Mouse (Mus musculus): ENCODE data around the gene Il1rapl1. TPM values are rescaled to one million over a fixed set of nuclear protein-coding genes. Genes with fewer than 3 reads are reported as not detected.

Il1rapl1 gene
- 0.05 and 0.28 TPM in 2 replicates for polyA plus RNA-seq (2016; fragmentation: Nextera tagmentation; extraction: Ambion mirVana)

- peak; percentile 27 for DNase-seq (ENCODE audit: low spot score)
- no peaks in the 10 kb centered on the region for H3K36me3 ChIP-seq
- H3K27ac ChIP-seq, result no peak within 1 kb of the TSS
- no peaks in the 10 kb centered on the region for H3K4me1 ChIP-seq
- WGBS, result 15% methylated on average over 12 of the region's 12 CpGs
- H3K9me3 ChIP-seq (replicated peaks), result no peaks in the 10 kb centered on the region
- peak within 1 kb of the TSS; percentile 41 for H3K4me3 ChIP-seq
- H3K27me3 ChIP-seq (ENCODE audit: low read depth, poor library complexity, severe bottlenecking), result peaks cover 14% of the 10 kb centered on the region
Observed at GRCm38 (mm10) chrX:88115609-88116073, at the start of gene Il1rapl1. Gene Il1rapl1, minus strand, starts transcription at chrX:88115645.

DNA sequence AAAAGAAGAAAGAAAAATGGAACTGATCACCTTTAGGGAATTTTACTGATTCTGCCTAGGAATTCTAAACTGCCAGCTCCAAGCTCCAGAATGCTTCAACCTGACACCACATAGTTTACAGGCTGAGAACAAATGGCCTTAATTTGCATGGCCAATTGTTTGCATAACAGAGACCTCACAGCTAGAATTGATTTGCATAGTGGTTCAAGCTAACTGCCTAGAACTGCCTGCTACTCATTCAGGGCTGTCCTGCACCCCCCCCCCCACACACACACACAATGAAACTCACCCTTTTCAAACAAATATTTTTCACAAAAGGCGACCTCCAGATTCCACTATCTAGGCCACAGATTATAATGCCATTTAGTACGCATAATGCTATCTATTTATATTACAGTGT, 42.6 kb upstream of the Il1rapl1 start:
- Histone ChIP-seq H3K4me1 (no peaks in the 10 kb centered on the region), H3K9me3 (replicated peaks) (no peaks in the 10 kb centered on the region), H3K4me3 (no peak overlapping the region), H3K27me3 (ENCODE audit: low read depth, poor library complexity, severe bottlenecking) (no peaks in the 10 kb centered on the region), H3K36me3 (no peaks in the 10 kb centered on the region), H3K27ac (no peak overlapping the region)
- DNase-seq (ENCODE audit: low spot score), result no peak
- WGBS, result 40% methylated on average over 2 of the region's 2 CpGs

DNA sequence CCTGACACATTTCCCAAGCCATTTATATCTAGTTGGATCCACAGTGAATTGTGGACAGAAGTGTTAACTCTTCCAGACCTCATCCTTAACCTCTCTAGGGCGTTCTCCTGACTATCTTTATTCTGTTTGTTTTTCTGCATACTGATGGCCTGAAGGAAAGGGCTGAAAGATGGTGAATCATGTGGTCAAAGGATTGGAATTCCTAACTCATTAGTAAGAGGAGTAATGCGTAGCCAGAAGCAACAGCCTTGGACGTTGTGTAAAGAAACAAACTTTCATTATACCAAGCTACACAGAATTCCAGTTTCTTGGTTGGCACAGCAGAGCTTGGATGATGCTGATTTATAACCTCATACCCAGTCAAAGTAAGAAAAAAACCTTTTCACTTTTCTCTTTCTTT, 10.2 kb upstream of the Il1rapl1 start:
- no peaks in the 10 kb centered on the region for H3K4me1 ChIP-seq
- no peak overlapping the region for H3K4me3 ChIP-seq
- no peaks in the 10 kb centered on the region for H3K36me3 ChIP-seq
- H3K27me3 ChIP-seq (ENCODE audit: low read depth, poor library complexity, severe bottlenecking), result no peaks in the 10 kb centered on the region
- H3K27ac ChIP-seq, result no peak overlapping the region
- H3K9me3 ChIP-seq (replicated peaks), result no peaks in the 10 kb centered on the region
- WGBS, result 63% methylated on average over 3 of the region's 3 CpGs
- DNase-seq (ENCODE audit: low spot score), result no peak

- Histone ChIP-seq H3K4me1 (no peaks in the 10 kb centered on the region), H3K27ac (no peak overlapping the region), H3K4me3 (no peak overlapping the region), H3K36me3 (no peaks in the 10 kb centered on the region), H3K9me3 (replicated peaks) (no peaks in the 10 kb centered on the region), H3K27me3 (ENCODE audit: low read depth, poor library complexity, severe bottlenecking) (no peaks in the 10 kb centered on the region)
- 80% methylated on average over 3 of the region's 3 CpGs for WGBS
- DNase-seq (ENCODE audit: low spot score), result no peak
Observed at GRCm38 (mm10) chrX:88120070-88120469, 4.6 kb upstream of the Il1rapl1 start.

- Histone ChIP-seq H3K4me3 (no peak overlapping the region), H3K27ac (no peak overlapping the region), H3K4me1 (no peaks in the 10 kb centered on the region), H3K36me3 (no peaks in the 10 kb centered on the region), H3K9me3 (replicated peaks) (no peaks in the 10 kb centered on the region), H3K27me3 (ENCODE audit: low read depth, poor library complexity, severe bottlenecking) (peaks cover 14% of the 10 kb centered on the region)
- DNase-seq (ENCODE audit: low spot score), result no peak
- 48% methylated on average over 3 of the region's 3 CpGs for WGBS
Observed at GRCm38 (mm10) chrX:88117858-88118257, 2.4 kb upstream of the Il1rapl1 start.

- WGBS, result 5% methylated on average over 3 of the region's 3 CpGs
- Histone ChIP-seq H3K27ac (no peak overlapping the region), H3K4me1 (no peaks in the 10 kb centered on the region), H3K9me3 (replicated peaks) (no peaks in the 10 kb centered on the region), H3K27me3 (ENCODE audit: low read depth, poor library complexity, severe bottlenecking) (peaks cover 14% of the 10 kb centered on the region), H3K36me3 (no peaks in the 10 kb centered on the region), H3K4me3 (0 out of 2 replicates have a peak overlapping the region, but pooled peaks have one; percentile 41)
- DNase-seq (ENCODE audit: low spot score), result no peak
Observed at GRCm38 (mm10) chrX:88116326-88116725, 881 bp upstream of the Il1rapl1 start.

- 61% methylated on average over 6 of the region's 6 CpGs for WGBS
- Histone ChIP-seq H3K27ac (no peak overlapping the region), H3K4me3 (no peak overlapping the region), H3K36me3 (no peaks in the 10 kb centered on the region), H3K9me3 (replicated peaks) (no peaks in the 10 kb centered on the region), H3K27me3 (ENCODE audit: low read depth, poor library complexity, severe bottlenecking) (peaks cover 14% of the 10 kb centered on the region), H3K4me1 (no peaks in the 10 kb centered on the region)
- DNase-seq (ENCODE audit: low spot score), result no peak
Observed at GRCm38 (mm10) chrX:88113561-88113960, 1.9 kb downstream of the Il1rapl1 start.

- no peaks in the 10 kb centered on the region for H3K9me3 ChIP-seq (replicated peaks)
- DNase-seq (ENCODE audit: low spot score), result no peak
- 52% methylated on average over 2 of the region's 2 CpGs for WGBS
- H3K27me3 ChIP-seq (ENCODE audit: low read depth, poor library complexity, severe bottlenecking), result peaks cover 14% of the 10 kb centered on the region
- H3K36me3 ChIP-seq, result no peaks in the 10 kb centered on the region
- H3K4me1 ChIP-seq, result no peaks in the 10 kb centered on the region
- H3K27ac ChIP-seq, result no peak overlapping the region
- no peak overlapping the region for H3K4me3 ChIP-seq
Observed at GRCm38 (mm10) chrX:88112254-88112653, 3.2 kb downstream of the Il1rapl1 start.

- Histone ChIP-seq H3K4me3 (no peak overlapping the region), H3K36me3 (no peaks in the 10 kb centered on the region), H3K27ac (no peak overlapping the region), H3K9me3 (replicated peaks) (no peaks in the 10 kb centered on the region), H3K27me3 (ENCODE audit: low read depth, poor library complexity, severe bottlenecking) (peaks cover 13% of the 10 kb centered on the region), H3K4me1 (no peaks in the 10 kb centered on the region)
- whole genome bisulfite sequencing, result 80% methylated on average over 2 of the region's 2 CpGs
- no peak for DNase-seq (ENCODE audit: low spot score)
Observed at GRCm38 (mm10) chrX:88109733-88110132, 5.7 kb downstream of the Il1rapl1 start.

DNA sequence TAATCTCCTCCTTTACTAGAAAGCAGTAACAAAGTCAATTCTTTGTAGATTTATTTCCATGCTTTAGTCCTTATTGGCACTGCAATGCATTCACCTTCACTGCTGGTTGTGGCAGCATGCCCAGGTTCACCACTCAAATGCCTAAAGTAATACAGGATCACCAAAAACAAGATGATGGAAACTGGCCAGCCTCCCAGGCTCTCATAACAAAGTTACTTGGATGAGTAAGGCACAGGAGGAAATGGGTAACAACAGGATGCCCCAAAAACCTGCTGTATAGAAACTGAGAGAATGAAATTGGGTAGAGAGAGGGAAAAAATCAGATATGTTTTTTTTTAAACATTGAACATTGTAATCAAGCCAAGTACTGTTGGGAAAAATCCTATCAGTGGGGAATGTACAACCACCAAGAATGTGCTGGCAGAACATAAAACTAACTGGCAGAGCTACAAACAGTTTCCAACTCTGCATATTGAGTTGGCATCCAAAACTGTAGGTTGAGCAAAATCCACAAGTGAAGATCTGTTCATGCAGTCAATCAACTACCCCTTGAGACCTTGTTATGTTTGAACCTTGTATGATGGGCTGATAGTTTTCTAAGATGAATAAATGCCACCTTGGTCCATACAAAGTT, 21.4 kb downstream of the Il1rapl1 start:
- Histone ChIP-seq H3K27me3 (ENCODE audit: low read depth, poor library complexity, severe bottlenecking) (no peaks in the 10 kb centered on the region), H3K4me1 (no peaks in the 10 kb centered on the region), H3K27ac (no peak overlapping the region), H3K4me3 (no peak overlapping the region), H3K36me3 (no peaks in the 10 kb centered on the region), H3K9me3 (replicated peaks) (no peaks in the 10 kb centered on the region)
- no peak for DNase-seq (ENCODE audit: low spot score)

DNA sequence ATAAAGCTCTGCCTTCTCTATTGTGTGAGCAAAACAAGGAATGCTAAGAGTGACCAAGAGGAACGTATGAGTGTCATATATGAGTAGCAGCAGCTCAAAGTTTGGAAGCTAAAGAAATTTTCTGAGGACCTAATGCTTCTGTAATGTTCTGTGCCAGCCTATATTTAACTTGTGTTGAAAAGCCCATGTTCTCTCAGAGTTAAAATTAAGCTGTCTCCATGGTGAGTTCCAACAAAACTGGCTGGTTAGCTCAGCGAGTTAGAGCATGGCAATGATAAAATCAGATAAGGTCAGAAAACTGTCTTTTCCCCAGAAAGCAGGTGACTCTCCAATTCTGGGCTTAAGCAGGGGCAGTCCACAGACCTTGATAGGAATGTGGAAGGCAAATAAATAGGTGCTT, 25.6 kb downstream of the Il1rapl1 start:
- 70% methylated on average over 2 of the region's 2 CpGs for WGBS
- no peak overlapping the region for H3K4me3 ChIP-seq
- H3K36me3 ChIP-seq, result no peaks in the 10 kb centered on the region
- H3K27ac ChIP-seq, result no peak overlapping the region
- H3K27me3 ChIP-seq (ENCODE audit: low read depth, poor library complexity, severe bottlenecking), result no peaks in the 10 kb centered on the region
- DNase-seq (ENCODE audit: low spot score), result no peak
- H3K9me3 ChIP-seq (replicated peaks), result no peaks in the 10 kb centered on the region
- no peaks in the 10 kb centered on the region for H3K4me1 ChIP-seq

GRCm38 (mm10) chrX:88072741-88073419, 42.6 kb downstream of the Il1rapl1 start:
- Histone ChIP-seq H3K4me1 (no peaks in the 10 kb centered on the region), H3K27me3 (ENCODE audit: low read depth, poor library complexity, severe bottlenecking) (no peaks in the 10 kb centered on the region), H3K9me3 (replicated peaks) (no peaks in the 10 kb centered on the region), H3K36me3 (no peaks in the 10 kb centered on the region), H3K4me3 (no peak overlapping the region), H3K27ac (no peak overlapping the region)
- 44% methylated on average over 7 of the region's 7 CpGs for WGBS
- no peak for DNase-seq (ENCODE audit: low spot score)

- H3K27ac ChIP-seq, result no peak overlapping the region
- no peaks in the 10 kb centered on the region for H3K9me3 ChIP-seq (replicated peaks)
- no peaks in the 10 kb centered on the region for H3K4me1 ChIP-seq
- H3K27me3 ChIP-seq (ENCODE audit: low read depth, poor library complexity, severe bottlenecking), result no peaks in the 10 kb centered on the region
- H3K4me3 ChIP-seq, result no peak overlapping the region
- DNase-seq (ENCODE audit: low spot score), result no peak
- 85% methylated on average over 3 of the region's 3 CpGs for WGBS
- no peaks in the 10 kb centered on the region for H3K36me3 ChIP-seq
Observed at GRCm38 (mm10) chrX:88070368-88070767, 45.1 kb downstream of the Il1rapl1 start.
